In genomic region chr1:193705205-193705604, GRCm38 (mm10) we compare ENCODE assay signal across 13 mouse cellular contexts.
DNase-seq lines count a peak whose midpoint lies in the region; ATAC-seq and TF ChIP-seq lines count a peak whose summit lies in the region.
"Had no signal": no experiment of that assay in that cellular context is flagged by ENCODE, and none has a peak within 500 bp of the region (broad histone marks: within the 10 kb centered on the region; RNA-seq: fewer than 3 reads in every experiment).

No protein-coding gene starts in this region.

- peak; percentile 29 for DNase-seq in kidney, adult 2 months
- DNase-seq in lung, postnatal 36 days, result peak; percentile 7
- DNase-seq in lung, adult 2 months, result no peak
- DNase-seq in adrenal gland, postnatal 25 days, result peak; percentile 43
- DNase-seq in neural tube, embryonic 10.5 days (ENCODE audit: extremely low spot score, low spot score), result no peak
- no peak for DNase-seq in thymus, postnatal 10 days (ENCODE audit: low spot score in 2 of 2)
- DNase-seq: lung, embryonic 14.5 days; right cerebral cortex, postnatal 4 days had no signal

- H3K27me3 ChIP-seq in kidney, adult 2 months (replicated peaks; ENCODE audit: control insufficient read depth, insufficient read depth, low read length), result no peaks in the 10 kb centered on the region
- no peaks in the 10 kb centered on the region for H3K27me3 ChIP-seq in kidney, embryonic 16.5 days (ENCODE audit: insufficient read depth, low read length)
- H3K27me3 ChIP-seq: forebrain, embryonic 15.5 days; neural tube, embryonic 13.5 days had no signal

- no peaks in the 10 kb centered on the region for H3K36me3 ChIP-seq in kidney, adult 2 months (ENCODE audit: control insufficient read depth, insufficient read depth, low read length)
- H3K36me3 ChIP-seq in kidney, embryonic 16.5 days (ENCODE audit: insufficient read depth, low read length), result no peaks in the 10 kb centered on the region
- H3K36me3 ChIP-seq: forebrain, embryonic 15.5 days; neural tube, embryonic 13.5 days had no signal

- H3K27ac ChIP-seq in kidney, adult 2 months (ENCODE audit: insufficient read depth, low read depth, low read length), result no peak overlapping the region
- no peak overlapping the region for H3K27ac ChIP-seq in kidney, embryonic 16.5 days (ENCODE audit: low read length)
- H3K27ac ChIP-seq: forebrain, embryonic 15.5 days; neural tube, embryonic 13.5 days had no signal

- H3K9me3 ChIP-seq in kidney, embryonic 16.5 days (ENCODE audit: low read length), result no peaks in the 10 kb centered on the region
- H3K9me3 ChIP-seq: forebrain, embryonic 15.5 days; neural tube, embryonic 13.5 days had no signal

- no peak overlapping the region for H3K4me3 ChIP-seq in kidney, adult 2 months (ENCODE audit: insufficient read depth, low read depth, low read length)
- H3K4me3 ChIP-seq in kidney, embryonic 16.5 days (ENCODE audit: low read length), result no peak overlapping the region
- H3K4me3 ChIP-seq in lung, adult 2 months (replicated peaks; ENCODE audit: extremely low read depth, low read depth, low read length), result no peak overlapping the region
- H3K4me3 ChIP-seq: forebrain, embryonic 15.5 days; neural tube, embryonic 13.5 days had no signal

- no peak for TF ChIP-seq CTCF in kidney, adult 2 months (conservative IDR thresholded peaks at IDR 0.05; ENCODE audit: insufficient read depth, insufficient read length, low read depth, low read length)
- no peak for TF ChIP-seq CTCF in lung, adult 2 months (IDR thresholded peaks at IDR 0.05; ENCODE audit: insufficient read depth, low read length)

- no peak for TF ChIP-seq POLR2A in kidney, adult 2 months (IDR thresholded peaks at IDR 0.05; ENCODE audit: low read depth, low read length)
- no peak for TF ChIP-seq POLR2A in lung, adult 2 months (IDR thresholded peaks at IDR 0.05; ENCODE audit: borderline replicate concordance, extremely low read depth, low read depth, low read length)

- H3K4me2 ChIP-seq in kidney, embryonic 16.5 days (replicated peaks; ENCODE audit: low read depth, low read length), result no peak overlapping the region
- H3K4me2 ChIP-seq: forebrain, embryonic 15.5 days; lung, embryonic 14.5 days; neural tube, embryonic 13.5 days had no signal

- H3K4me1 ChIP-seq in kidney, adult 2 months (ENCODE audit: control insufficient read depth, insufficient read depth, low read length), result no peaks in the 10 kb centered on the region
- peaks cover 9% of the 10 kb centered on the region for H3K4me1 ChIP-seq in kidney, embryonic 16.5 days (ENCODE audit: insufficient read depth, low read length)
- H3K4me1 ChIP-seq in lung, adult 2 months (ENCODE audit: control insufficient read depth, insufficient read depth, low read length), result no peaks in the 10 kb centered on the region

- 58% methylated on average over 2 of the region's 2 CpGs for WGBS in kidney, adult 2 months
- 58% methylated on average over 2 of the region's 2 CpGs for WGBS in kidney, embryonic 16.5 days
- 60% methylated on average over 2 of the region's 2 CpGs for WGBS in lung, adult 2 months

- ATAC-seq in kidney, embryonic 16.5 days (ENCODE audit: low FRiP score, low TSS enrichment), result no peak
- ATAC-seq: activated CD4-positive, CD25-positive, alpha-beta regulatory T cell, adult 4 months; forebrain, embryonic 15.5 days; inflammation-experienced regulatory T-cells, adult 6 months had no signal

- H3K9ac ChIP-seq in kidney, embryonic 16.5 days (replicated peaks; ENCODE audit: low read length), result no peak overlapping the region
- H3K9ac ChIP-seq: forebrain, embryonic 15.5 days; lung, embryonic 14.5 days; neural tube, embryonic 13.5 days had no signal

Comparison
In these comparisons a context has a peak if more than half of its experiments do, and no peak if none do; other contexts are left out.
1. DNase-seq: peak in kidney, adult 2 months (single experiment), lung, postnatal 36 days (single experiment) and adrenal gland, postnatal 25 days (single experiment); none in lung, adult 2 months (single experiment), neural tube, embryonic 10.5 days (single experiment) and thymus, postnatal 10 days (0 of 2).